Mouse (Mus musculus) layer of hippocampus, adult 9-11 months (tissue): ENCODE measurements around the gene Mpzl2.

Source experiments
- DNase-seq: peaks from one replicate; pipeline ENCODE4 v3.0.0; 2022

Gene Mpzl2

DNA sequence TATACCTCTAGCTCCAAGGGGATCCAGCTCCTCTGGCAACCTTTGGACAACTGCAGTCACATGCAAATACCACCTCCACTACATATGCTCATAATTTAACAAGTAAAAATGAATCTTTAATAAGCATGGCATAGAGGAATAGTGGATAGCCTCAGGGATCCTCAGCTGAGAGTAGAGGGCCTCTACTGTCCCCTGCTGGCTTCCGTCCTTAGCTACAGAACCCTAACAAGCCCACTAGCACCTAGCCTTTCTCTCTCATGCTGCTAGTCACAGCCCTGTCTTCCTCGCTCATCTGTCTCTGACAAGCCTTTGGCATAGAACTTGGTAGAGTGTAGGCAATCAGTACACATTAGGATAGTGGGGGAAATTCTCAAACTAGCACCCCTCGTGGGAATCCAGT, 51.2 kb downstream of the Mpzl2 start:
- DNase-seq: no peak

- DNase-seq: no peak
These were observed 53.0 kb downstream of the Mpzl2 start for GRCm38 (mm10) chr9:45092641-45093040.

DNA sequence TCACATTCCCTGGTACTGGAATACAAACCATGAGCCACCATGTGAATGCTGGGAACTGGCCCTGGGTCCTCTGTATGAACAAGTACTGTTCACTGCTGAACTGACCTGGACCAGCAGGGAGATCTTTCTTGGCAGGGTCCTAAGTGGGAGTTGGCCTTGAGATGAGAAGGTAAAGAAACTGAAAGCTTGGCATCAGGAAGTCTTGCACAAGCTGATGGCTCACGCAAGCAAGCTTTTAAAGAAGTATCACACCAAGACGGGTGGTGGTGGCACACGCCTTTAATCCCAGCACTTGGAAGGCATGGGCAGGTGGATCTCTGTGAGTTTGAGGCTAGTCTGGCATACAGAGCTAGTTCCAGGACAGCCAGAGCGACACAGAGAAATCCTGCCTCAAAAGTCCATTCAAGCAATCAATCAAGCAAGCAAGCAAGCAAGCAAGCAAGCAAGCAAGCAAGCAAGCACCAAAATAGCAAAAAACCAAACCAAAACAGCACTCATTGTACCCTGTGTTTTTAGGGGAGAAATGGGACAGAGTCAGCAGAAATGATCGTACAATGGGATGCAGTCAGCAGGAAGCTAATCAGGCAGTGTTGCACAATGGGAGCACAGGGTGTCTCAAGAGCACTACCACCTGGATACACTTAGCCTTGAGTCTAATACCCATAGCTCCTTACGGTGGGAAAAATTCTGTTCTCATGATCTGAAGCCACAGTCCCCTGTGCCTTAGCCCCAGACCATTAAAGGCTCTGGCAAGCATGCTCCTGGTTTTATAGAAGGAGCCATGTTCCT, 55.7 kb downstream of the Mpzl2 start:
- peak; percentile 9 for DNase-seq

GRCm38 (mm10) chr9:45097877-45098276, 58.3 kb downstream of the Mpzl2 start:
- no peak for DNase-seq

- no peak for DNase-seq
These were observed 58.8 kb downstream of the Mpzl2 start for GRCm38 (mm10) chr9:45098426-45098825.

- no peak for DNase-seq
These were observed 62.9 kb downstream of the Mpzl2 start for GRCm38 (mm10) chr9:45102528-45102927.

DNA sequence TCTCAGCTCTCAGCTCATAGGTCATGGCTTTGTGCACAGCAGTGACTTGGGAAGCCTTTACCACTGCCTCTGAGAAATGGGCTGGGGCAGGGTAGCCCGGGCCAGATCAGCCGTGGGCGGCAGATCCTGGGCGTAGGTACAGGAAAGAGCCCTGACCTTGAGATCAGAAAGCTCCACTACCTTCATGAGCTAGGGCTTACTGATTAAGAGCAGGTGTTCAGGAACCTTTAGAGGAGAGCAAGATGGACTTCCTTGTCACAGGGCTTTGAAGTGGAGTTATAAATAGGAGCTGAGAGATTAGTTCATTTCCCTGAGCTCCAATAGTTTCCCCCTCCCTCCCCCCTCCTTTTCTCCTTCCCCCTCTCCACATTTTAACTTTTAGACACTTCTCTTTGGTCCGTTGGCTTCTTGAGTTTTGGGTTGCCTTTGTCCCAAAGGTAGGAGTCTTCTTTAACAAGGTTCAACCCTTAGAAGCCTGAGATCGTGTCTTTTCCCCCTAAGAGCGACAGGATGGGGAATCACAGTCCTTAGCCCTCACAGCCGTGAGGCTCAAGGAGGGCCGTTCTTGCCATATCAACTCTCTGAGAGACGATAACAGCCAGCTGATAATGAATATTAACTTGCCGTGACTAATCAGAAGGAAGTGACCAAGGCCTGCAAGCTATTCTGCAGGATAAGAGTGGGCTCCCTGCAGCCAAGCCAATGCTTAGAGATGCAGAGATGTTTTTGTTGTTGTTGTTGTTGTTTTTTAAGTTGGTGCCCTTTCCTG, 63.8 kb downstream of the Mpzl2 start:
- no peak for DNase-seq
